Mouse (Mus musculus): ENCODE results near the gene Msmb. TPM values are rescaled to one million over a fixed set of nuclear protein-coding genes. Genes with fewer than 3 reads are reported as not detected.
"Not testable (repeated sequence)": the region's sequence is repeated elsewhere in the genome, so short reads cannot be mapped to it uniquely, and the experiment has no call there.

The Msmb gene
- polyA plus RNA-seq, 1 experiment = not detected

- DNase-seq (ENCODE audit: low read depth) = no peak
- no peak for TF ChIP-seq POLR2A (IDR thresholded peaks at IDR 0.05; ENCODE audit: borderline replicate concordance, extremely low read depth, insufficient read depth, insufficient read length, poor library complexity, severe bottlenecking)
- no peak for TF ChIP-seq CTCF (IDR thresholded peaks at IDR 0.05; ENCODE audit: borderline replicate concordance, extremely low read depth, insufficient read depth, insufficient read length)
Measured at GRCm38 (mm10) chr14:32183846-32184245, 42.0 kb downstream of the Msmb start.

GRCm38 (mm10) chr14:32190627-32191391, 49.0 kb downstream of the Msmb start:
- no peak for TF ChIP-seq POLR2A (IDR thresholded peaks at IDR 0.05; ENCODE audit: borderline replicate concordance, extremely low read depth, insufficient read depth, insufficient read length, poor library complexity, severe bottlenecking)
- TF ChIP-seq CTCF (IDR thresholded peaks at IDR 0.05; ENCODE audit: borderline replicate concordance, extremely low read depth, insufficient read depth, insufficient read length) = no peak
- DNase-seq (ENCODE audit: low read depth) = no peak

GRCm38 (mm10) chr14:32191926-32192325, 50.1 kb downstream of the Msmb start:
- no peak for TF ChIP-seq POLR2A (IDR thresholded peaks at IDR 0.05; ENCODE audit: borderline replicate concordance, extremely low read depth, insufficient read depth, insufficient read length, poor library complexity, severe bottlenecking)
- no peak for TF ChIP-seq CTCF (IDR thresholded peaks at IDR 0.05; ENCODE audit: borderline replicate concordance, extremely low read depth, insufficient read depth, insufficient read length)
- DNase-seq (ENCODE audit: low read depth) = no peak

- DNase-seq (ENCODE audit: low read depth) = peak; percentile 74
- TF ChIP-seq CTCF (IDR thresholded peaks at IDR 0.05; ENCODE audit: borderline replicate concordance, extremely low read depth, insufficient read depth, insufficient read length) = peak; percentile 71
- TF ChIP-seq POLR2A (IDR thresholded peaks at IDR 0.05; ENCODE audit: borderline replicate concordance, extremely low read depth, insufficient read depth, insufficient read length, poor library complexity, severe bottlenecking) = no peak
Measured at GRCm38 (mm10) chr14:32192437-32192836, 50.6 kb downstream of the Msmb start.

GRCm38 (mm10) chr14:32193557-32193956, 51.7 kb downstream of the Msmb start:
- not testable (repeated sequence) for DNase-seq (ENCODE audit: low read depth)

- peak; percentile 27 for DNase-seq (ENCODE audit: low read depth)
- TF ChIP-seq POLR2A (IDR thresholded peaks at IDR 0.05; ENCODE audit: borderline replicate concordance, extremely low read depth, insufficient read depth, insufficient read length, poor library complexity, severe bottlenecking) (no peak), CTCF (IDR thresholded peaks at IDR 0.05; ENCODE audit: borderline replicate concordance, extremely low read depth, insufficient read depth, insufficient read length) (no peak)
Measured at GRCm38 (mm10) chr14:32201354-32201753, 59.5 kb downstream of the Msmb start.

- peak; percentile 97 for DNase-seq (ENCODE audit: low read depth)
- TF ChIP-seq CTCF (IDR thresholded peaks at IDR 0.05; ENCODE audit: borderline replicate concordance, extremely low read depth, insufficient read depth, insufficient read length) (no peak), POLR2A (IDR thresholded peaks at IDR 0.05; ENCODE audit: borderline replicate concordance, extremely low read depth, insufficient read depth, insufficient read length, poor library complexity, severe bottlenecking) (peak; percentile 62; the same call in 1 of the 2 replicates)
Measured at GRCm38 (mm10) chr14:32201791-32202451, 60.1 kb downstream of the Msmb start, which contains the start of the genes Timm23 and Parg. Gene Timm23, minus strand, starts transcription at chr14:32201898. Gene Parg, plus strand, starts transcription at chr14:32201949.

Other genes with a start within 250 kb of the Msmb start
- gene Galnt15, start 113.0 kb upstream of the Msmb start, polyA plus RNA-seq (2012; rRNA removed) = 0.39 and 0.44 TPM in 2 replicates
- 19.4 and 20.2 TPM in 2 replicates for gene Oxnad1, start 56.6 kb upstream of the Msmb start, polyA plus RNA-seq (2012; rRNA removed)
- gene Dph3, start 56.3 kb upstream of the Msmb start, polyA plus RNA-seq (2012; rRNA removed) = 43.6 and 48.6 TPM in 2 replicates
- 53.0 and 56.5 TPM in 2 replicates for gene Ncoa4, start 17.8 kb downstream of the Msmb start, polyA plus RNA-seq (2012; rRNA removed)
- 122 and 139 TPM in 2 replicates for gene Timm23, start 59.9 kb downstream of the Msmb start, polyA plus RNA-seq (2012; rRNA removed)
- gene Parg, start 59.9 kb downstream of the Msmb start, polyA plus RNA-seq (2012; rRNA removed) = 14.4 and 22.0 TPM in 2 replicates
- gene Ogdhl, start 180.0 kb downstream of the Msmb start, polyA plus RNA-seq (2012; rRNA removed) = 24.0 and 27.5 TPM in 2 replicates
- gene 1700024G13Rik, start 246.4 kb downstream of the Msmb start, polyA plus RNA-seq (2012; rRNA removed) = 0.48 and 0.67 TPM in 2 replicates